Mouse (Mus musculus): ENCODE results near the gene Pam.
A peak's percentile ranks its signal among the peaks of the same experiment; 100 is the strongest.

Gene Pam

DNA sequence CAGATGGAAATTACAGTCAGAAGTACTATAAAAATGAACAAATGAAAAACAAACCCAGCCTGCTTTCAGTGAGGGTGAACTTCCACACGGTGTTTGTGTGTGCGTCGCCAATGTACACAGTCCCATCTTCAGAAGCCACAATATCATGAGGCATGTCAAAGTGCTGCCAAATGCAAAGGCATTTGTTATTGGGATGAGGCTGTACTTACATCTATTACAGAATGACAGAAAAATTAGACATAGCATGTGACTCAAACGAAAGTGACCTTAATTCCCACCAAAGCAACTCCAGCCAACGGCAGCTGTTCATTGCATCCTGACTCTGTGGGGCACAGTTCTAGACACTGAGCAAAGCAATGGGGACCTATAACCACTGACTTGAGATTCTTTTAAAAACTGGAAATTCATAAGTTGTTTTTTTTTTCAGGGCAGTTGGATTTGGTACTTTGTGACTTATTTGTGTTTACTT, 261.1 kb downstream of the Pam start:
- no peak for DNase-seq (ENCODE audit: low read depth in 2 of 2, low spot score in 2 of 2)

DNA sequence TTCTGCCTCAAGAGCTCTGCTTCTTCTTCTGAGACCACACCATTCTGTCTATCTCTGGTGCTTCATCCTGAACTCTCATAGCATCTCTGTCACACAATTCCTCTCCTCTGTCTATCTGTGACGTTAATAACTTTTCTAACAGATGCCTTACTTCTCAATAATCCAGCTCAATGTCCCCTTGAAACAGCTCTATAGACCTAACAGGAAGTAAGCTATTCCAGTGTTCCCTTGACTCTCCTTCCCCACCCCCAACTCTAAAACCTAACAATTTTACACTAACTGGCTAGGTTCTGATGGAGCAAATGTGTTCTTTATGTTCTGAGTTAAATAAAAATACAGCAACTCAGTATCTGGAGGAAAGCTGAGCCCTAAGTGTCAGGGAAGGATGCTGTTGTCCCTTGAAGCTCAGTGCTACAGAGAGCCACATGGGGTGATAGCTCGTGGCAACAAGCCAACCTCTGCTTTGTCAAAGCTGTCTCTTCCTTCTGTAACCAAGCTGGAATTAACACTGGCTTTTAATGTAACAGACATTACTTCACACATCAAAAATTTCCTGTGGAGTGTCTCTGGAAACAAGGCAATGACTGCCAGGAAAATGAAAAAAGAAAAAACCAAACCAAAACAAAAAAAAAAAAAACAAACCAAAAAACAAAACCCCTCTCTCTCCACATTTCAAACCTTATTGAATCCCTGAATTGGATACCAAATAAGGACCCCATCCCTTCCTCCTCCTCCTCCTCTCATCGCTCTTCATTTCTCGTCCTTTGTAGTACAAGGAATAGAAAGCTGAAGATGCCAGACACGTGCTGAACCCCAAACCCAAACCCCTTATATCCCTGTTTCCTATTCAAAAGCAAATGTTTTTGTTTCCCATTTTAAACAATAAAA, 261.7 kb downstream of the Pam start:
- DNase-seq (ENCODE audit: low read depth in 2 of 2, low spot score in 2 of 2): no peak

DNA sequence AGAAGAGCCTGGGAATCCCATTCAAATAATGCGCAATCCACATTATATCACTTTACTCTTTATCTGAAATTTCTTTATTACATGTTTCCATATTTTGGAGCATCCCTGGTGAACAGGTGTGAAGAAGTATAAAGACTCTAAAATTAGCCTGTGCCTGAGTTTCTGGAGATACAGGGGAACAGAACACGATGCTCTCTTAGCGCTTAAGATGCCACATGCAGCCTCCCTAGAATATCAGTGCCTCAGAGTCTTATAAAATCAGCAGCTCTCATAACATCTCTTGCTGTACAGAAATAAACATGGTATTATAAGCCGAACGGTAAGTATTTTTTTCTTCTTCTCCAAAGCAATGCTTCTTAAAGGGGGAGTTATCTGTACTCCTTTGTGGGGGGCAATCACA, 267.4 kb downstream of the Pam start:
- DNase-seq (ENCODE audit: low read depth in 2 of 2, low spot score in 2 of 2): no peak

DNA sequence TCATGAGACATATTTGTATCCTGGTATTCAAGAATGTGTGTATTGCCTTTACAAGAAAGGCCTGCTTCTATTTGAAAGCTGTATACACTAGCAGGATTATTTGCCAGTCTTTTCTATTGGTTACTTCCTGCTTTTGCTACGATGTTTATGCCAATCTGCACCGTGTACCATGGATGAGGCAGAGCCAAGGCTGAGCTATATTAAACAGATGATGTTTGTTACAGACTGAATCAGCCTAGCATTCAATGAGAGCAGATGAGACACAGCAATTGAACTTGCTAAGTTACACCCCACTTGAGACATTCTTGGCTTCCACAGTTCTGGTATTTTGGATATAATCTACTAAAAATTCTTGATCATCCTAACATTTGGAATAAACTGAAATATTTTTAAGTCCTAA, 267.9 kb downstream of the Pam start:
- no peak for DNase-seq (ENCODE audit: low read depth in 2 of 2, low spot score in 2 of 2)

DNA sequence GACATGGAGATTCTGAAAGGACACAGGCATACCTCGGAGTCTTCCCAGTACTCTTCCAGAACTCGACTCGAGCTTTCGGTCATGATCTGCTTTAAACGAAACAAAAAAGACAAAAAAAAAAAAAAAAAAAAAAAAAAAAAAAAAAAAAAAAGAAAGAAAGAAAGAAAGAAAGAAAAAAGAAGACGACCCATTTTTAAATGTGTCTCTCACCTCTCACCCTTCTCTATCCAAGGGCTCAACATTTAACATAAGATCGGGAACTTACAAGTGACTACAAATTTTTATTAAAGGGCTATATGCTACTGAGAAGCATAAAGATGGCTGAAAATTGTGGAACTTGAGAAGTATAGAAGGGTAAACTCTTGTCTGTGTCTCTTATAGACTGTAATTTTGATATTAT, 272.5 kb downstream of the Pam start:
- DNase-seq (ENCODE audit: low read depth in 2 of 2, low spot score in 2 of 2): no peak

DNA sequence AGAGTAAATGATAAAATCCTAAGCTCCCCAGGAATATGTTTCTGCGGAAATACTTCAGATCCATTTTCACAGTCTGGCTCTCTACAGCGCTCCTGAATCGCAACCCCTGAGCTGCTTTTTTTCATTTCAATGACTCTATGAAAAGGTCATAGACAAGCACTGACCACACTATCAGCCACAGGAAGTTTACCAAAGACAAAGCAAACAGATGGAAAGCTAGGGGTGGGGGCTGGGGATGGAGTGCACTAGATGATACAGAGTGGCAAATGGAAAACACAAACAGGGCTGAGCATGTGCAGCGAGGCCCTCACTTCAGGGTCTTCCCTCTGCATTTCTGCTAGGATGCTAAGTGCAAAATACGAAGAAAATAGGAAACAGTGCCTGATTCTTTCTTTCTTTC, 273.2 kb downstream of the Pam start:
- no peak for DNase-seq (ENCODE audit: low read depth in 2 of 2, low spot score in 2 of 2)

DNA sequence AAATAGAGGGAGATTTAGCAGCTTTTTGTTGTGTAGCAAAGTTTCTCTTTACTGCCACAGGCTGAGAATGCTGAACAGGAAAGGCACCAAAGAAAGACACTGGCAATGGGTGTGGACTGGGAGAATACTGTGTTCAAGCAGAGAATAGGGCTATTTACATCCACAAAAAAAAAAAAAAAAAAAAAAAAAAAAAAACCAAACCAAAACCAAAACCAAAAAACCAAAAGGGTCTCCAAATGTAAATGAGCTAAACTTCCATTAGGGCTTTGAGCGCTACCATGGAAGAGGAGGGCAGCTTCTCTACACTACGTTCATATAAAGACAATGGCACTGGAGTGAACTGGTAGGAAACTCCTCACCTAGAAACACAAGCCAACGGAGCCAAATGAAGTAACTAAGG, 274.2 kb downstream of the Pam start:
- no peak for DNase-seq (ENCODE audit: low read depth in 2 of 2, low spot score in 2 of 2)

GRCm38 (mm10) chr1:97809255-97809912, 286.1 kb downstream of the Pam start:
- DNase-seq (ENCODE audit: low read depth in 2 of 2, low spot score in 2 of 2): peak in 1 of 2 experiments; percentile 1

DNA sequence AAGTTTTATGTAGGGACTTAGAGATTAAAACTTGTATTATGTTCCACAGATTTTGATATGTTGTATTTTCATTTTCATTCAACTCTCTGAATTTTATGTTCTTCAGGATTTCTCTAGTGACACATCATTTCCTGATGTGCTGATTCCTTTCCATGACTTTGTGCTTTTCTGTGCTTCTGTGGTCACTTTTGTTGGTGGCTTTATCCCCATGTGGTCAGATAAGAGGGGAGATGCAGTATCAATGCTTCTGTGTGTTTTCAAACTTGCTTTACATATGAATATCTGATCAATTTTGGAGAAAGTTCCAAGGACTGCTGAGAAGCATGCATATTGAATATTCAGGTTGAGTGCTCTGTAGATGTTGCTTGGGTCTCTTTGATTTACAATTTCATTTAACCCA, 290.9 kb downstream of the Pam start:
- no peak for DNase-seq (ENCODE audit: low read depth in 2 of 2, low spot score in 2 of 2)

DNA sequence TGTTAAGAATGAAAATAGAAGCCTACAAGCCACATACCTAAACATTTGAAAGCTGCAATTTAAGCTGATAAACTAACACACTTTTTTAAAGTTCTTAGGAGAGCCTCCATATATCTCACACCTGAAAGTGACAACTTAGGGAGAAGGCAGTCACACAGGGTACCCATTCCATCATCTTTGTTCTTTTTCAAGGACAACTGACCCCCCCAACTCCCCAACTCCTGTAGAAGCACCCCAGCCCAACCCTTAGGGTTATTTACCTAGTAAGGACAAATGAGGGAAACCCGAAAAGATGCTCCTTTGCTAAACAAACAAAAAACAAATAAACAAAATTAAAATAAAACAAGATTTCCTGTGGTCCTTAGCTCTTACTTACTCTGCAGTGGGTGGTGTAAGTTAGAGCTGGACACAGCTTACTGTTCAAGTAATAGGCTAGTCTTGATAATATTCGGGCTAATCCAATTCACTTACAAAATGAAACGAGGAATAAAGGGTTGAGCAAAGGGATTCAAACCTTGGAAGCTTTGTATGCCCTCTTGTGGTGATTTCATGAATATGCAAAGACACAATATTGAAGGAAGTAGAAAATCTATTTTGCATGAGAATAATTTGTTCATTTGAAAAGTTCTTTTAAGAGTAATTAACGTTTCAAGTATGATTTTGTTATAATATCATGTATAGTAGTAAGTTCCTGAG, 293.1 kb downstream of the Pam start:
- DNase-seq (ENCODE audit: low read depth in 2 of 2, low spot score in 2 of 2): no peak

- no peak for DNase-seq (ENCODE audit: low read depth in 2 of 2, low spot score in 2 of 2)
Measured at GRCm38 (mm10) chr1:97795936-97796335, 299.5 kb downstream of the Pam start.

DNA sequence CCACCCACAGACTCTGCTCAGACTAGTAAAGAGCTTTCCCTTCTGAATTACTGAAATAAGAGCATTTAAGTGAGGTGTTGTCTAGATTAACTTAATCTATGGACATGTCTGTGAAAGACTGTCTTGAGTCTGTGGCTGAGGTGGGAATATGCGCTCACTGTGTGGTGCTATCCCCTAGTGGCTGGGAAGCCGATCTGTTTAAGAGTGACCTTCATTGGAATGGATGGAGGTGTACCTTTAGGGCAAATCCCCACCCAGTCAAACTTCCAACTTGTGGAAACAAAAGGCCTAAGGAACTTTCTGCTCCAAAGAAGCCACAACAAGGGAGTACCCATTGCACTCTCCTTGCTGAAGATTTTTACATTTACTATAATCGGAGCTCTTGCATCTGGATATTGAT, 301.3 kb downstream of the Pam start:
- DNase-seq (ENCODE audit: low read depth in 2 of 2, low spot score in 2 of 2): no peak

GRCm38 (mm10) chr1:97788490-97788889, 307.0 kb downstream of the Pam start:
- no peak for DNase-seq (ENCODE audit: low read depth in 2 of 2, low spot score in 2 of 2)

DNA sequence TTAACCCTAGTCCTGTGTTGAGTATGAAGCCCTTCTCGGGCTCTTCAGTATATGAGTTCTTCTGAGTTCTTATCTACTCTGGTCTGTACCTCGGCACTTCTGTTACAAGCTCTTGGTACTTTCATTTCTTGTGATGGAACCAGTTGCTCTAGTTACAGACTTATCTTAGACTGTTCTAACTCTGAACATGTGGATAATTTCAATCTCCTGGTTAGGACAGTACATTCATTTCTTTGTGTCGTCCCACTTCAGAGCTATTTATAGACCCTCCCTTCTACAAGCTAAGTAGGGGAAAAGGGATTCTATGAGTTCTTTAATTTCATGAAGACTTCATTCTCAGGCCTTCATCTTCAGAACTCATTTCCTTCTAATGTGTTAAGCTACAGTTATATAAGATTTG, 307.8 kb downstream of the Pam start:
- DNase-seq (ENCODE audit: low read depth in 2 of 2, low spot score in 2 of 2): no peak

GRCm38 (mm10) chr1:97785685-97786393, 309.6 kb downstream of the Pam start:
- DNase-seq (ENCODE audit: low read depth in 2 of 2, low spot score in 2 of 2): no peak

GRCm38 (mm10) chr1:97784928-97785327, 310.5 kb downstream of the Pam start:
- no peak for DNase-seq (ENCODE audit: low read depth in 2 of 2, low spot score in 2 of 2)

DNA sequence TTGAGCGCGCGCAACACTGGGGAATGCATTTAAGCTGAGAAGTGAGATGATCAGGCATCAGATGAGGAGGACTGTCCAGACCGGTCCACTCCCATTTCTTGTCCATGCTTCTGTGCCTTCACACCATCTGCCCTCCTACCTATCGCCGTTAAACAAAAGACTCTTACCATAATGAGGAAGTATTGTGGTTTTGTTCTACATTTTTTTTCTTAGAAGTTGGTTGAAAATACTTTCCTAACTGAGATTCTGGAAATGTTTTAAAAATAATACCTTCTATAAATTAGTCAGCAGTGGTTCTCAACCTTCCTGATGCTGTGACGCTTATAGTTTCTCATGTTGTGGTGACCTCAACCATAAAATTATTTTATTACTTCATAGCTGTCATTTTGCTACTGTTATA, 313.8 kb downstream of the Pam start:
- no peak for DNase-seq (ENCODE audit: low read depth in 2 of 2, low spot score in 2 of 2)

DNA sequence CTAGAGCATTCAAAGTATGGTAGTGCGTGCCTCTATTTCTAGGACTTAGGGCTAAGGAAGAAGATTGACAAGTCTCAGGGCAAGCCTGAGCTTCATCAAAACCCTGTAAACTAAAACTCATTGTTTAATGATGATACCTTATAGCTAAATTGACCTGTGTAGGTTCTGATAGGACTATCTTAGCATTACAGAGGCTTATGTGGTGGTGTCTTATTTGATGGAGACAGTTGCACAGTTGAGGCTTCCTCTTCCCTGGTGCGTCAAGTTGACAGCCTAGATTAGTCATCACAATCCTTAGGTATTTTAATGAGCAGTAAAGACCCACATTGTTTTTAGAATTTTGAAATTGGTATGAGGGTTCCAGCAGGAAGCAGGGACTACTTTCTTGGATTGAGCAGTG, 321.5 kb downstream of the Pam start:
- no peak for DNase-seq (ENCODE audit: low read depth in 2 of 2, low spot score in 2 of 2)

GRCm38 (mm10) chr1:97773362-97773761, 322.1 kb downstream of the Pam start:
- DNase-seq (ENCODE audit: low read depth in 2 of 2, low spot score in 2 of 2): no peak

DNA sequence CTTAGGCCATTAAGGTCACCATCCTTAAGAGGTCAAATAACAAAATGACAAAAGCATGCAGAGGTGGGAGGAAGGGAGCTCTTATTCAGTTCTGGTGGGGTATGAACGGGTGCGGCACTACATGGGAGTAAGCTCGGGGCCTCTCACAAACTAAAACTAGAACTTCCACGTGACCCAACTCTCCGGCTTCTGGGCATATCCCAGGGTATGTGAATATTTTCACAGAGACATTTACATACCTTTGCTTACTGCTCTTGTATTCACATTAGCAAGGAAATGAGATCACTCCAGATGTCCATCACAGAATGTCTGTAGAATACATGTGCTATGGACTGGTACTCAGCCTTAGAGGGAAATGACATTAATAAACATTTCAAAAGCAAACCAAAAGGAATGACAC, 323.7 kb downstream of the Pam start:
- DNase-seq (ENCODE audit: low read depth in 2 of 2, low spot score in 2 of 2): no peak

DNA sequence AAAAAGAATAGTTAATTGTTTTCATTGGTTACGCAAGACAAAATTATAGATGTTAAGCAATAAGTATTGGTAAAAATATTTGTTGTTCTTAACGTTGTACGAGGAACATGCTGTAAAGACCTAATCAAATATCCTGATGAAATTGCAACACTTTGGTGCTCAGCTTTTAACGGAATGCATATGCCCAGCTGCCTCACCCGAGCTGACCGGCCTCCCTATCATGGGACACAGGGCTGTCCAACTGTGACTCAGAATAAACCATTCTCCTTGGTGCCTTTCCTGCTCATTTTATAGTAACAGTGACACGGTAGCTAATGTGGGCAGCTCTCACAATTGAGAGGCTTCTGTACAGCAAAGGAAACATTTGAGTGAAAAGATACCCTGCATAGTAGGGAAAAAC, 324.3 kb downstream of the Pam start:
- no peak for DNase-seq (ENCODE audit: low read depth in 2 of 2, low spot score in 2 of 2)
